Mouse (Mus musculus) hindbrain, embryonic 15.5 days (tissue): Measurements from ENCODE around the gene Gm35549. TPM values are rescaled to one million over a fixed set of nuclear protein-coding genes. Genes with fewer than 3 reads are reported as not detected.

Experiments used
- ATAC-seq: fragments of 200-750 bp; cut with Nextera tagmentation; 2 replicates; pipeline ENCODE4 v1.8.0; 2017; ENCODE audit warnings: low read depth, moderate number of reproducible peaks, moderate TSS enrichment; ENCODE audit not compliant: low FRiP score
- H3K27ac ChIP-seq: fragments of 300-500 bp; sonication (generic); replicated peaks from 2 replicates; pipeline ENCODE4 v1.5.1; 2015; ENCODE audit warnings: mild to moderate bottlenecking, inconsistent platforms
- H3K27me3 ChIP-seq: fragments of 300-500 bp; sonication (generic); 2 replicates; pipeline ENCODE4 v1.6.1; 2015; ENCODE audit warnings: control low read depth, inconsistent platforms
- H3K36me3 ChIP-seq: fragments of 300-500 bp; sonication (generic); 2 replicates; pipeline ENCODE4 v1.6.1; 2015; ENCODE audit warnings: control low read depth, inconsistent platforms
- H3K4me1 ChIP-seq: fragments of 300-500 bp; sonication (generic); replicated peaks from 2 replicates; pipeline ENCODE4 v1.6.1; 2015; ENCODE audit warnings: control low read depth, inconsistent platforms
- H3K4me2 ChIP-seq: fragments of 300-500 bp; sonication (generic); 2 replicates; pipeline ENCODE4 v1.6.1; 2015; ENCODE audit warnings: moderate library complexity, mild to moderate bottlenecking, inconsistent platforms
- H3K4me3 ChIP-seq: fragments of 300-500 bp; sonication (generic); 2 replicates; pipeline ENCODE4 v1.5.1; 2015; ENCODE audit warnings: mild to moderate bottlenecking, inconsistent platforms
- H3K9ac ChIP-seq: fragments of 300-500 bp; sonication (generic); 2 replicates; pipeline ENCODE4 v1.6.1; 2015; ENCODE audit warnings: inconsistent platforms
- H3K9me3 ChIP-seq: fragments of 300-500 bp; sonication (generic); 2 replicates; pipeline ENCODE4 v1.6.1; 2016; ENCODE audit warnings: control low read depth, inconsistent platforms
- WGBS: fragments of 180-500 bp; shearing (Covaris S2); methylation state at CpG from one replicate; pipeline ENCODE4 v1.1.7; 2015; 5-methylcytosine and 5-hydroxymethylcytosine counted together
- polyA plus RNA-seq: library from polyadenylated mRNA; unstranded; fragments of >200 nt; fragmentation: Nextera tagmentation; extraction: Ambion mirVana; gene quantifications from 2 replicates; pipeline ENCODE4 v1.2.1, GENCODE M21; 2015

Gm35549 gene
- polyA plus RNA-seq, 1 experiment from 2014 or later = 0.53 TPM

GRCm38 (mm10) chr9:122823374-122824017, 20.3 kb downstream of the Gm35549 start:
- Histone ChIP-seq H3K4me1 (no peaks in the 10 kb centered on the region), H3K36me3 (peaks cover 68% of the 10 kb centered on the region), H3K9ac (no peak overlapping the region), H3K27ac (no peak overlapping the region), H3K4me3 (no peak overlapping the region), H3K9me3 (no peaks in the 10 kb centered on the region), H3K27me3 (no peaks in the 10 kb centered on the region), H3K4me2 (no peak overlapping the region)
- 88% methylated on average over 5 of the region's 5 CpGs for WGBS
- no peak for ATAC-seq

GRCm38 (mm10) chr9:122815239-122815851, 28.5 kb downstream of the Gm35549 start:
- H3K9ac ChIP-seq = no peak overlapping the region
- no peak for ATAC-seq
- no peak overlapping the region for H3K4me2 ChIP-seq
- 88% methylated on average over 4 of the region's 4 CpGs for WGBS
- H3K4me3 ChIP-seq = no peak overlapping the region
- H3K27ac ChIP-seq = no peak overlapping the region
- H3K9me3 ChIP-seq = no peaks in the 10 kb centered on the region
- peaks cover 45% of the 10 kb centered on the region for H3K36me3 ChIP-seq
- H3K27me3 ChIP-seq = no peaks in the 10 kb centered on the region
- H3K4me1 ChIP-seq = no peaks in the 10 kb centered on the region

- Histone ChIP-seq H3K4me1 (no peaks in the 10 kb centered on the region), H3K4me2 (no peak overlapping the region), H3K27me3 (no peaks in the 10 kb centered on the region), H3K4me3 (no peak overlapping the region), H3K36me3 (peaks cover 39% of the 10 kb centered on the region), H3K27ac (no peak overlapping the region), H3K9ac (no peak overlapping the region), H3K9me3 (no peaks in the 10 kb centered on the region)
- WGBS = 100% methylated on average over 2 of the region's 2 CpGs
- no peak for ATAC-seq
These were observed 29.1 kb downstream of the Gm35549 start for GRCm38 (mm10) chr9:122814775-122815174.

GRCm38 (mm10) chr9:122812386-122812785, 31.4 kb downstream of the Gm35549 start:
- H3K27me3 ChIP-seq = no peaks in the 10 kb centered on the region
- no peak overlapping the region for H3K9ac ChIP-seq
- H3K9me3 ChIP-seq = no peaks in the 10 kb centered on the region
- no peaks in the 10 kb centered on the region for H3K4me1 ChIP-seq
- ATAC-seq = no peak
- H3K27ac ChIP-seq = no peak overlapping the region
- WGBS = 86% methylated on average over 5 of the region's 5 CpGs
- no peak overlapping the region for H3K4me2 ChIP-seq
- H3K4me3 ChIP-seq = no peak overlapping the region
- peaks cover 27% of the 10 kb centered on the region for H3K36me3 ChIP-seq

GRCm38 (mm10) chr9:122810212-122810611, 33.6 kb downstream of the Gm35549 start:
- peaks cover 10% of the 10 kb centered on the region for H3K4me1 ChIP-seq
- H3K9ac ChIP-seq = no peak overlapping the region
- WGBS = 95% methylated on average over 3 of the region's 3 CpGs
- H3K27me3 ChIP-seq = no peaks in the 10 kb centered on the region
- no peak for ATAC-seq
- H3K4me3 ChIP-seq = no peak overlapping the region
- no peak overlapping the region for H3K4me2 ChIP-seq
- H3K27ac ChIP-seq = no peak overlapping the region
- peaks cover 14% of the 10 kb centered on the region; the same call in 1 of the 2 replicates for H3K36me3 ChIP-seq
- no peaks in the 10 kb centered on the region for H3K9me3 ChIP-seq

GRCm38 (mm10) chr9:122807186-122807585, 36.6 kb downstream of the Gm35549 start:
- H3K4me2 ChIP-seq = no peak overlapping the region
- WGBS = 94% methylated on average over 2 of the region's 2 CpGs
- no peak overlapping the region for H3K4me3 ChIP-seq
- H3K9me3 ChIP-seq = no peaks in the 10 kb centered on the region
- no peak overlapping the region for H3K9ac ChIP-seq
- H3K27ac ChIP-seq = no peak overlapping the region
- ATAC-seq = no peak
- 0 out of 2 replicates have a peak, but pooled peaks cover 6% of the 10 kb centered on the region for H3K36me3 ChIP-seq
- H3K27me3 ChIP-seq = no peaks in the 10 kb centered on the region
- peaks cover 10% of the 10 kb centered on the region for H3K4me1 ChIP-seq

- H3K36me3 ChIP-seq = no peaks in the 10 kb centered on the region
- peak overlapping the region; percentile 77 for H3K9ac ChIP-seq
- peak overlapping the region; percentile 53 for H3K4me3 ChIP-seq
- no peaks in the 10 kb centered on the region for H3K9me3 ChIP-seq
- peak overlapping the region; percentile 91 for H3K27ac ChIP-seq
- H3K27me3 ChIP-seq = no peaks in the 10 kb centered on the region
- no peak for ATAC-seq
- peaks cover 10% of the 10 kb centered on the region for H3K4me1 ChIP-seq
- 18% methylated on average over 10 of the region's 10 CpGs for WGBS
- H3K4me2 ChIP-seq = peak overlapping the region; percentile 90
These were observed 37.9 kb downstream of the Gm35549 start for GRCm38 (mm10) chr9:122805845-122806341.

GRCm38 (mm10) chr9:122805053-122805844, 38.6 kb downstream of the Gm35549 start, which contains the start of gene Tcaim:
Gene Tcaim (plus strand): TSS chr9:122805539.
- no peaks in the 10 kb centered on the region for H3K36me3 ChIP-seq
- H3K27me3 ChIP-seq = no peaks in the 10 kb centered on the region
- H3K9ac ChIP-seq = peak within 1 kb of the TSS; percentile 77
- peaks cover 10% of the 10 kb centered on the region for H3K4me1 ChIP-seq
- H3K9me3 ChIP-seq = no peaks in the 10 kb centered on the region
- H3K27ac ChIP-seq = peak within 1 kb of the TSS; percentile 91
- WGBS = 7% methylated on average over 42 of the region's 42 CpGs
- peak within 1 kb of the TSS; percentile 90 for H3K4me2 ChIP-seq
- peak within 1 kb of the TSS; percentile 53 for H3K4me3 ChIP-seq
- peak; percentile 99 for ATAC-seq

GRCm38 (mm10) chr9:122786534-122786933, 57.3 kb downstream of the Gm35549 start:
- no peaks in the 10 kb centered on the region for H3K9me3 ChIP-seq
- no peak overlapping the region for H3K4me2 ChIP-seq
- WGBS = 98% methylated on average over 1 of the region's 1 CpGs
- no peaks in the 10 kb centered on the region for H3K36me3 ChIP-seq
- H3K9ac ChIP-seq = no peak overlapping the region
- H3K4me3 ChIP-seq = no peak overlapping the region
- no peaks in the 10 kb centered on the region for H3K4me1 ChIP-seq
- no peak overlapping the region for H3K27ac ChIP-seq
- no peak for ATAC-seq
- H3K27me3 ChIP-seq = no peaks in the 10 kb centered on the region

- H3K4me3 ChIP-seq = no peak overlapping the region
- H3K36me3 ChIP-seq = no peaks in the 10 kb centered on the region
- no peak overlapping the region for H3K9ac ChIP-seq
- ATAC-seq = no peak
- H3K27me3 ChIP-seq = no peaks in the 10 kb centered on the region
- 82% methylated on average over 5 of the region's 5 CpGs for WGBS
- H3K4me2 ChIP-seq = no peak overlapping the region
- no peaks in the 10 kb centered on the region for H3K9me3 ChIP-seq
- H3K27ac ChIP-seq = no peak overlapping the region
- H3K4me1 ChIP-seq = no peaks in the 10 kb centered on the region
These were observed 58.6 kb downstream of the Gm35549 start for GRCm38 (mm10) chr9:122785231-122785630.
